ENCODE assay signal across 21 mouse cellular contexts in genomic region chr13:81824576-81825330, GRCm38 (mm10). TPM values are rescaled to one million over a fixed set of nuclear protein-coding genes. Genes with fewer than 3 reads are reported as not detected.
A peak's percentile ranks its signal among the peaks of the same experiment; 100 is the strongest.
DNase-seq lines count a peak whose midpoint lies in the region; ATAC-seq and TF ChIP-seq lines count a peak whose summit lies in the region.
"Had no signal": no experiment of that assay in that cellular context is flagged by ENCODE, and none has a peak within 500 bp of the region (broad histone marks: within the 10 kb centered on the region; RNA-seq: fewer than 3 reads in every experiment).

No protein-coding gene starts in this region.

- TF ChIP-seq CTCF in layer of hippocampus, adult 2 months (conservative IDR thresholded peaks at IDR 0.05): no peak

- no peak for DNase-seq in layer of hippocampus, adult 2 months (ENCODE audit: low spot score in 2 of 2)
- DNase-seq in layer of hippocampus, adult 11-12 months (ENCODE audit: low spot score): no peak
- DNase-seq in frontal cortex, adult 2 months (ENCODE audit: extremely low spot score in 1 of 2, low spot score in 1 of 2): peak; percentile 81 to 83
- DNase-seq in left cerebral cortex, adult 9 months (ENCODE audit: low spot score in 2 of 2): peak; percentile 80 to 84
- DNase-seq in right cerebral cortex, postnatal 14 days: peak; percentile 29
- no peak for DNase-seq in ovary, adult 18-20 months (ENCODE audit: low spot score)
- DNase-seq in heart, postnatal 36 days: no peak
- DNase-seq: cerebellum, adult 11-12 months; heart, postnatal 10 days; kidney, postnatal 10 days; layer of hippocampus, postnatal 36 days; liver; lung, adult 18-20 months; thymus, postnatal 25 days had no signal

- no peak overlapping the region for H3K4me3 ChIP-seq in layer of hippocampus, adult 2 months
- H3K4me3 ChIP-seq: erythroblast, embryonic 14.5 days; heart, embryonic 10.5 days; hindbrain, embryonic 15.5 days; neural tube, embryonic 13.5 days had no signal

- intact Hi-C loops in heart, postnatal 36 days (cut with DNase I): no loop called here

- no peak for ATAC-seq in activated CD4-positive, CD25-positive, alpha-beta regulatory T cell, adult 4 months
- ATAC-seq: forebrain, embryonic 16.5 days; intestine, embryonic 16.5 days had no signal

- H3K27ac ChIP-seq in layer of hippocampus, adult 2 months: peak overlapping the region; percentile 43; the same call in 1 of the 2 replicates
- H3K27ac ChIP-seq: heart, embryonic 10.5 days; hindbrain, embryonic 15.5 days; neural tube, embryonic 13.5 days had no signal

RNA-seq across cellular contexts. Expression of gene Cetn3, which starts 41.9 kb away (rescaled TPM):
- 100 to 1,000 TPM; 103 to 115 TPM for total RNA-seq in layer of hippocampus, adult 2 months (2021)
- 189 and 220 TPM in 2 replicates for polyA plus RNA-seq in frontal cortex, adult 2 months (2012; rRNA removed)
- polyA plus RNA-seq in activated CD4-positive, CD25-positive, alpha-beta regulatory T cell, adult 4 months (2017; shearing (Covaris generic)): 100 to 1,000 TPM; 164 to 180 TPM
- total RNA-seq in heart, postnatal 36 days (2021): 10 to 100 TPM; 54.4 to 69.7 TPM

Comparison
In these comparisons a context has a peak if more than half of its experiments do, and no peak if none do; other contexts are left out.
1. DNase-seq: peak in frontal cortex, adult 2 months (2 of 2), left cerebral cortex, adult 9 months (2 of 2) and right cerebral cortex, postnatal 14 days (single experiment); none in layer of hippocampus, adult 2 months (0 of 2), layer of hippocampus, adult 11-12 months (single experiment), ovary, adult 18-20 months (single experiment) and heart, postnatal 36 days (0 of 2).